Mouse (Mus musculus) thymus, adult 2 months (tissue): ENCODE data around the gene Chmp4b.

Experiments used
- CTCF ChIP-seq: fragments of 200-500 bp; IDR thresholded peaks from 2 replicates; pipeline ENCODE4 v1.5.1; 2012; ENCODE audit warnings: mild to moderate bottlenecking, control low read depth, low read length, moderate library complexity, borderline replicate concordance; ENCODE audit not compliant: control insufficient read depth, poor library complexity, insufficient read depth; ENCODE audit errors: extremely low read depth
- POLR2A ChIP-seq: fragments of 200-500 bp; IDR thresholded peaks from 2 replicates; pipeline ENCODE4 v1.6.1; 2012; ENCODE audit warnings: mild to moderate bottlenecking, low read length, control low read depth, moderate library complexity; ENCODE audit not compliant: control insufficient read depth, poor library complexity, insufficient read depth; ENCODE audit errors: extremely low read depth

DNA sequence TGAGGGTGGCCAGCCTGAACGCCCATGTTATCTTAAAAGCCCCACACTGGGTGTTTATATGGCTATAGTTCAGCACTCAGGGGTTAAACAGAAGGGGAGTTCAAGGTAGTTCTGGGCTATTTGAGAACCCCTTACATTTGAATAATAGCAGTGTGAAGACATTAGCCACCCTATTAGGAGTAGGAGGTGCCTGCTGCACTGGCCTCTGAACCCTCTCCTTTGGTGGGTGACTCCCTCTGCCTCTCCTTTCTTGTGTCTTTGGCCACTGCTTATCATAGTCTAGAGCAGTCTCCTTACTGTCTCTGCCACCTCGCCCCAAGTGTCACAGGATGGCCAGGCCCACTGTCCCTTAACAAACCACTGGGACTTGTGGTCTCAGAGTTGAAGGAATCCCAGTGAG lies 28.8 kb downstream of the Chmp4b start:
- TF ChIP-seq CTCF (no peak), POLR2A (no peak)
